Mouse (Mus musculus) Muller cell, postnatal 12 days (primary cell): ENCODE results near the gene Skint2.

Experiments used
- DNase-seq: peaks from one replicate; pipeline ENCODE4 v3.0.0-alpha.2; 2015; ENCODE audit errors: inconsistent ontology term

Skint2 gene

GRCm38 (mm10) chr4:112556894-112557293, at the start of gene Skint2:
Gene Skint2, plus strand, starts transcription at chr4:112557194.
- DNase-seq, result no peak
